Mouse (Mus musculus) left cerebral cortex, postnatal 4 days (tissue): ENCODE results near the gene Tecpr1. TPM values are rescaled to one million over a fixed set of nuclear protein-coding genes. Genes with fewer than 3 reads are reported as not detected.
A peak's percentile ranks its signal among the peaks of the same experiment; 100 is the strongest.

Experiments used
- DNase-seq: peaks from one replicate; pipeline ENCODE4 v3.0.0-alpha.2; 2022
- intact Hi-C: fragments of 180-260 bp; cut with DNase I; formaldehyde crosslinking; loops from one replicate; pipeline ENCODE4 v1.15.1; 2025
- total RNA-seq, 2 experiments: library from RNA; stranded (reverse); gene quantifications; 2 replicates each; pipeline ENCODE4 v1.2.3; 2021

The Tecpr1 gene
- total RNA-seq, 2 experiments from 2014 or later: 72.6 to 83.1 TPM

- intact Hi-C loops: no loop called here
- DNase-seq: no peak
Observed at GRCm38 (mm10) chr5:144218061-144218460, 5.4 kb downstream of the Tecpr1 start.

GRCm38 (mm10) chr5:144215992-144216391, 7.4 kb downstream of the Tecpr1 start:
- intact Hi-C loops: no loop called here

GRCm38 (mm10) chr5:144214453-144214852, 9.0 kb downstream of the Tecpr1 start:
- intact Hi-C loops: no loop called here
- DNase-seq: peak; percentile 76

More at GRCm38 (mm10) chr5:144215992-144216391, 7.4 kb downstream of the Tecpr1 start:
- DNase-seq: no peak

- intact Hi-C loops: loop anchor here (10.0 kb wide), 1 partner anchor 527 kb away; no protein-coding TSS in a partner anchor
- peak; percentile 50 for DNase-seq
Observed at GRCm38 (mm10) chr5:144207478-144207877, 15.9 kb downstream of the Tecpr1 start.

GRCm38 (mm10) chr5:144206069-144206468, 17.3 kb downstream of the Tecpr1 start:
- intact Hi-C loops: loop anchor here (10.0 kb wide), 1 partner anchor 529 kb away; no protein-coding TSS in a partner anchor
- DNase-seq: no peak

GRCm38 (mm10) chr5:144204911-144205310, 18.5 kb downstream of the Tecpr1 start:
- no peak for DNase-seq
- intact Hi-C loops: loop anchor here (10.0 kb wide), 1 partner anchor 530 kb away; no protein-coding TSS in a partner anchor

- DNase-seq: no peak
- intact Hi-C loops: loop anchor here (10.0 kb wide), 1 partner anchor 530 kb away; no protein-coding TSS in a partner anchor
Observed at GRCm38 (mm10) chr5:144204303-144204702, 19.1 kb downstream of the Tecpr1 start.

- no peak for DNase-seq
- intact Hi-C loops: loop anchor here (10.0 kb wide), 1 partner anchor 531 kb away; no protein-coding TSS in a partner anchor
Observed at GRCm38 (mm10) chr5:144203398-144203959, 19.9 kb downstream of the Tecpr1 start.

- intact Hi-C loops: loop anchor here (10.0 kb wide), 1 partner anchor 532 kb away; no protein-coding TSS in a partner anchor
- no peak for DNase-seq
Observed at GRCm38 (mm10) chr5:144202430-144202829, 21.0 kb downstream of the Tecpr1 start.

GRCm38 (mm10) chr5:144200616-144201015, 22.8 kb downstream of the Tecpr1 start:
- intact Hi-C loops: loop anchor here (10.0 kb wide), 1 partner anchor 534 kb away; no protein-coding TSS in a partner anchor
- DNase-seq: no peak

- intact Hi-C loops: no loop called here
- DNase-seq: no peak
Observed at GRCm38 (mm10) chr5:144195567-144195966, 27.8 kb downstream of the Tecpr1 start.

GRCm38 (mm10) chr5:144194416-144194815, 29.0 kb downstream of the Tecpr1 start:
- intact Hi-C loops: no loop called here
- DNase-seq: no peak

GRCm38 (mm10) chr5:144192673-144193072, 30.7 kb downstream of the Tecpr1 start:
- DNase-seq: no peak
- intact Hi-C loops: no loop called here

- intact Hi-C loops: no loop called here
Observed at GRCm38 (mm10) chr5:144191026-144191425, 32.4 kb downstream of the Tecpr1 start.

GRCm38 (mm10) chr5:144189950-144190583, 33.3 kb downstream of the Tecpr1 start, which contains the start of gene Bhlha15:
TSS of gene Bhlha15 (plus strand) at chr5:144190286.
- intact Hi-C loops: no loop called here
- no peak for DNase-seq

More at GRCm38 (mm10) chr5:144191026-144191425, 32.4 kb downstream of the Tecpr1 start:
- DNase-seq: no peak

- intact Hi-C loops: no loop called here
- no peak for DNase-seq
Observed at GRCm38 (mm10) chr5:144189327-144189726, 34.1 kb downstream of the Tecpr1 start.

- DNase-seq: no peak
- intact Hi-C loops: no loop called here
Observed at GRCm38 (mm10) chr5:144188422-144188821, 35.0 kb downstream of the Tecpr1 start.

GRCm38 (mm10) chr5:144184350-144185045, 38.9 kb downstream of the Tecpr1 start:
- no peak for DNase-seq
- intact Hi-C loops: no loop called here

GRCm38 (mm10) chr5:144183647-144184335, 39.6 kb downstream of the Tecpr1 start:
- DNase-seq: no peak
- intact Hi-C loops: no loop called here

GRCm38 (mm10) chr5:144183248-144183559, 40.2 kb downstream of the Tecpr1 start:
- no peak for DNase-seq
- intact Hi-C loops: no loop called here
